8 mouse cellular contexts compared by ENCODE assay signal in genomic region chr2:152914310-152915120, GRCm38 (mm10). TPM values are rescaled to one million over a fixed set of nuclear protein-coding genes. Genes with fewer than 3 reads are reported as not detected.
A peak's percentile ranks its signal among the peaks of the same experiment; 100 is the strongest.
DNase-seq lines count a peak whose midpoint lies in the region; ATAC-seq and TF ChIP-seq lines count a peak whose summit lies in the region.

No protein-coding gene starts in this region.

- no peaks in the 10 kb centered on the region for H3K27me3 ChIP-seq in C2C12 (ENCODE audit: control insufficient read depth, insufficient read depth, insufficient read length)
- peaks cover 52% of the 10 kb centered on the region for H3K27me3 ChIP-seq in heart, embryonic 11.5 days (ENCODE audit: control insufficient read depth, insufficient read depth, low read length)
- H3K27me3 ChIP-seq in kidney, embryonic 15.5 days = peaks cover 42% of the 10 kb centered on the region
- H3K27me3 ChIP-seq in limb, embryonic 15.5 days = peaks cover 45% of the 10 kb centered on the region

- H3K9ac ChIP-seq in heart, embryonic 11.5 days (ENCODE audit: low read depth, low read length) = 0 out of 2 replicates have a peak overlapping the region, but pooled peaks have one; percentile 10
- H3K9ac ChIP-seq in kidney, embryonic 15.5 days = no peak overlapping the region
- H3K9ac ChIP-seq in limb, embryonic 15.5 days = no peak overlapping the region

- no peak overlapping the region for H3K27ac ChIP-seq in bone marrow macrophage, adult 2 months (ENCODE audit: insufficient read depth, low read depth, low read length)
- peak overlapping the region; percentile 79 for H3K27ac ChIP-seq in embryonic fibroblast, embryonic 13.5 days (ENCODE audit: insufficient read depth, low read length)
- no peak overlapping the region for H3K27ac ChIP-seq in heart, embryonic 11.5 days (ENCODE audit: low read depth, low read length)
- H3K27ac ChIP-seq in kidney, embryonic 15.5 days = no peak overlapping the region
- H3K27ac ChIP-seq in limb, embryonic 15.5 days = no peak overlapping the region

- ATAC-seq in heart, embryonic 11.5 days (replicated peaks; ENCODE audit: insufficient number of reproducible peaks, low FRiP score, low TSS enrichment) = peak; percentile 29; the same call in 1 of the 2 replicates
- ATAC-seq in kidney, embryonic 15.5 days (replicated peaks; ENCODE audit: low FRiP score) = peak; percentile 75
- ATAC-seq in limb, embryonic 15.5 days (ENCODE audit: insufficient number of reproducible peaks, low FRiP score, low TSS enrichment, low read depth) = no peak

- H3K4me2 ChIP-seq in heart, embryonic 11.5 days = peak overlapping the region; percentile 61
- peak overlapping the region; percentile 49 for H3K4me2 ChIP-seq in kidney, embryonic 15.5 days
- peak overlapping the region; percentile 37 for H3K4me2 ChIP-seq in limb, embryonic 15.5 days

- H3K9me3 ChIP-seq in heart, embryonic 11.5 days (replicated peaks; ENCODE audit: control insufficient read depth, low read length) = no peaks in the 10 kb centered on the region
- H3K9me3 ChIP-seq in kidney, embryonic 15.5 days (replicated peaks) = no peaks in the 10 kb centered on the region
- no peaks in the 10 kb centered on the region for H3K9me3 ChIP-seq in limb, embryonic 15.5 days

- peaks cover 4% of the 10 kb centered on the region; the same call in 1 of the 2 replicates for H3K4me1 ChIP-seq in bone marrow macrophage, adult 2 months (ENCODE audit: control insufficient read depth, insufficient read depth, low read length)
- H3K4me1 ChIP-seq in embryonic fibroblast, embryonic 13.5 days (ENCODE audit: control insufficient read depth, insufficient read depth, low read length) = peaks cover 4% of the 10 kb centered on the region; the same call in 1 of the 2 replicates
- H3K4me1 ChIP-seq in heart, embryonic 11.5 days (ENCODE audit: control insufficient read depth, insufficient read depth, low read length) = peaks cover 12% of the 10 kb centered on the region
- peaks cover 35% of the 10 kb centered on the region for H3K4me1 ChIP-seq in kidney, embryonic 15.5 days
- peaks cover 13% of the 10 kb centered on the region for H3K4me1 ChIP-seq in limb, embryonic 15.5 days

- H3K79me2 ChIP-seq in C2C12 (ENCODE audit: control insufficient read depth, insufficient read depth) = no peaks in the 10 kb centered on the region

- WGBS in heart, embryonic 11.5 days (ENCODE audit: insufficient replicate concordance) = 3% methylated on average over 18 of the region's 18 CpGs
- whole genome bisulfite sequencing in kidney, embryonic 15.5 days = 2% methylated on average over 18 of the region's 18 CpGs
- 3% methylated on average over 18 of the region's 18 CpGs for WGBS in limb, embryonic 15.5 days

- DNase-seq in monocyte, adult 2 months (ENCODE audit: low read depth in 1 of 2, low spot score in 2 of 2) = peak; percentile 74 to 79
- peak; percentile 78 to 90 for DNase-seq in spleen, postnatal 4 days (ENCODE audit: low spot score in 2 of 2)

- peak; percentile 89 for TF ChIP-seq CTCF in C2C12 (IDR thresholded peaks at IDR 0.05; ENCODE audit: control insufficient read depth, insufficient read depth, insufficient read length)
- peak; percentile 98 for TF ChIP-seq CTCF in bone marrow macrophage, adult 2 months (IDR thresholded peaks at IDR 0.05; ENCODE audit: low read depth, low read length)
- peak; percentile 84 for TF ChIP-seq CTCF in embryonic fibroblast, embryonic 13.5 days (IDR thresholded peaks at IDR 0.05; ENCODE audit: borderline replicate concordance, insufficient read depth, low read length)

- no peaks in the 10 kb centered on the region for H3K36me3 ChIP-seq in C2C12 (ENCODE audit: control insufficient read depth, insufficient read depth)
- H3K36me3 ChIP-seq in heart, embryonic 11.5 days (ENCODE audit: control insufficient read depth, insufficient read depth, low read length) = no peaks in the 10 kb centered on the region
- no peaks in the 10 kb centered on the region for H3K36me3 ChIP-seq in kidney, embryonic 15.5 days
- H3K36me3 ChIP-seq in limb, embryonic 15.5 days = no peaks in the 10 kb centered on the region

- no peak for TF ChIP-seq POLR2A in bone marrow macrophage, adult 2 months (IDR thresholded peaks at IDR 0.05; ENCODE audit: borderline replicate concordance, low read depth, low read length)
- no peak for TF ChIP-seq POLR2A in embryonic fibroblast, embryonic 13.5 days (IDR thresholded peaks at IDR 0.05; ENCODE audit: low read depth, low read length)

- H3K79me3 ChIP-seq in C2C12 (ENCODE audit: low read depth) = no peaks in the 10 kb centered on the region

- H3K4me3 ChIP-seq in C2C12 (ENCODE audit: insufficient read depth, poor library complexity, severe bottlenecking) = no peak overlapping the region
- H3K4me3 ChIP-seq in bone marrow macrophage, adult 2 months (ENCODE audit: insufficient read depth, low read length) = no peak overlapping the region
- no peak overlapping the region for H3K4me3 ChIP-seq in embryonic fibroblast, embryonic 13.5 days (ENCODE audit: insufficient read depth, low read length)
- peak overlapping the region; percentile 25; the same call in 1 of the 2 replicates for H3K4me3 ChIP-seq in heart, embryonic 11.5 days (ENCODE audit: low read depth, low read length)
- peak overlapping the region; percentile 20 for H3K4me3 ChIP-seq in kidney, embryonic 15.5 days (replicated peaks)
- peak overlapping the region; percentile 17; the same call in 1 of the 2 replicates for H3K4me3 ChIP-seq in limb, embryonic 15.5 days

- H3ac ChIP-seq in C2C12 (ENCODE audit: control insufficient read depth, insufficient read length, low read depth) = no peak overlapping the region

TF ChIP-seq in C2C12, 6 proteins besides CTCF, POLR2A, EP300 and RAD21:
- TF ChIP-seq CEBPB (IDR thresholded peaks at IDR 0.05; ENCODE audit: low read depth) (no peak), MYOD1 (IDR thresholded peaks at IDR 0.05; ENCODE audit: control insufficient read depth, insufficient read length, low read depth) (no peak), USF1 (IDR thresholded peaks at IDR 0.05; ENCODE audit: low read depth) (peak; percentile 25), FOSL1 (IDR thresholded peaks at IDR 0.05; ENCODE audit: insufficient read depth, low read length, poor library complexity, severe bottlenecking) (no peak), MYOG (IDR thresholded peaks at IDR 0.05; ENCODE audit: control insufficient read depth, extremely low read depth, insufficient read length) (no peak), MAX (IDR thresholded peaks at IDR 0.05) (peak; percentile 23)

RNA-seq across cellular contexts. Expression of gene Mylk2, which starts 3.4 kb away (rescaled TPM):
- 3.9 TPM for polyA plus RNA-seq in C2C12 (2012; fragmentation: generic; extraction: Trizol)
- polyA plus RNA-seq in bone marrow macrophage, adult 2 months (2012; ENCODE audit: insufficient read depth, insufficient read length, missing spikeins) = not detected in 2 replicates
- polyA plus RNA-seq in embryonic fibroblast, embryonic 13.5 days (2011; ENCODE audit: insufficient read length, low read depth, missing spikeins) = 0.93 and 1.1 TPM in 2 replicates
- polyA plus RNA-seq in heart, embryonic 11.5 days (2014; fragmentation: Nextera tagmentation; extraction: Ambion mirVana) = not detected in 2 replicates
- 0.43 and 0.77 TPM in 2 replicates for polyA plus RNA-seq in kidney, embryonic 15.5 days (2015; fragmentation: Nextera tagmentation; extraction: Ambion mirVana)
- 0.90 and 4.2 TPM in 2 replicates for polyA plus RNA-seq in limb, embryonic 15.5 days (2015; fragmentation: Nextera tagmentation; extraction: Ambion mirVana)

RNA-seq across cellular contexts. Expression of gene Foxs1, which starts 18.5 kb away (rescaled TPM):
- polyA plus RNA-seq in C2C12 (2012; fragmentation: generic; extraction: Trizol) = 55.0 TPM
- not detected in 2 replicates for polyA plus RNA-seq in bone marrow macrophage, adult 2 months (2012; ENCODE audit: insufficient read depth, insufficient read length, missing spikeins)
- 12.2 and 30.1 TPM in 2 replicates for polyA plus RNA-seq in embryonic fibroblast, embryonic 13.5 days (2011; ENCODE audit: insufficient read length, low read depth, missing spikeins)
- polyA plus RNA-seq in heart, embryonic 11.5 days (2014; fragmentation: Nextera tagmentation; extraction: Ambion mirVana) = 0.52 and 0.83 TPM in 2 replicates
- polyA plus RNA-seq in kidney, embryonic 15.5 days (2015; fragmentation: Nextera tagmentation; extraction: Ambion mirVana) = 5.1 and 6.9 TPM in 2 replicates
- 3.5 and 5.9 TPM in 2 replicates for polyA plus RNA-seq in limb, embryonic 15.5 days (2015; fragmentation: Nextera tagmentation; extraction: Ambion mirVana)

RNA-seq across cellular contexts. Expression of gene Dusp15, which starts 37.0 kb away (rescaled TPM):
- polyA plus RNA-seq in C2C12 (2012; fragmentation: generic; extraction: Trizol) = 0.06 TPM
- polyA plus RNA-seq in bone marrow macrophage, adult 2 months (2012; ENCODE audit: insufficient read depth, insufficient read length, missing spikeins) = not detected in 2 replicates
- 2.2 and 3.5 TPM in 2 replicates for polyA plus RNA-seq in embryonic fibroblast, embryonic 13.5 days (2011; ENCODE audit: insufficient read length, low read depth, missing spikeins)
- polyA plus RNA-seq in heart, embryonic 11.5 days (2014; fragmentation: Nextera tagmentation; extraction: Ambion mirVana) = 0.07 TPM in 1 of 2 replicates, not detected in the other
- polyA plus RNA-seq in kidney, embryonic 15.5 days (2015; fragmentation: Nextera tagmentation; extraction: Ambion mirVana) = 3.0 and 3.1 TPM in 2 replicates
- 0.36 and 0.38 TPM in 2 replicates for polyA plus RNA-seq in limb, embryonic 15.5 days (2015; fragmentation: Nextera tagmentation; extraction: Ambion mirVana)

RNA-seq across cellular contexts. Expression of gene Ttll9, which starts 47.8 kb away (rescaled TPM):
- 0.16 TPM for polyA plus RNA-seq in C2C12 (2012; fragmentation: generic; extraction: Trizol)
- not detected in 2 replicates for polyA plus RNA-seq in bone marrow macrophage, adult 2 months (2012; ENCODE audit: insufficient read depth, insufficient read length, missing spikeins)
- not detected in 2 replicates for polyA plus RNA-seq in embryonic fibroblast, embryonic 13.5 days (2011; ENCODE audit: insufficient read length, low read depth, missing spikeins)
- 0.76 TPM in 1 of 2 replicates, not detected in the other for polyA plus RNA-seq in heart, embryonic 11.5 days (2014; fragmentation: Nextera tagmentation; extraction: Ambion mirVana)
- 1.1 and 1.6 TPM in 2 replicates for polyA plus RNA-seq in kidney, embryonic 15.5 days (2015; fragmentation: Nextera tagmentation; extraction: Ambion mirVana)
- polyA plus RNA-seq in limb, embryonic 15.5 days (2015; fragmentation: Nextera tagmentation; extraction: Ambion mirVana) = 0.15 and 0.52 TPM in 2 replicates

Comparison
In these comparisons a context has a peak if more than half of its experiments do, and no peak if none do; other contexts are left out.
1. H3K4me3 ChIP-seq: peak in heart, embryonic 11.5 days (single experiment), kidney, embryonic 15.5 days (single experiment) and limb, embryonic 15.5 days (single experiment); none in C2C12 (single experiment), bone marrow macrophage, adult 2 months (single experiment) and embryonic fibroblast, embryonic 13.5 days (single experiment).
2. Peak in every context shown above with its lines, with median percentiles within 50 percentile points of each other: CTCF ChIP-seq and H3K4me2 ChIP-seq.